Mouse (Mus musculus) kidney, adult 10 weeks (tissue): ENCODE measurements around the gene Rpl13a. TPM values are rescaled to one million over a fixed set of nuclear protein-coding genes. Genes with fewer than 3 reads are reported as not detected.

ENCODE experiments used
- polyA plus RNA-seq: library from polyadenylated mRNA; stranded (reverse); fragments of 350-450 nt; fragmentation: Illumina TruSeq; extraction: RNeasy Lipid Tissue Mini Kit (QIAGEN cat#74804); gene quantifications from one replicate; pipeline ENCODE4 v1.2.3, GENCODE M21; 2014; ENCODE audit warnings: low read depth, low replicate concordance

Gene Rpl13a
- polyA plus RNA-seq: 320 TPM

DNA sequence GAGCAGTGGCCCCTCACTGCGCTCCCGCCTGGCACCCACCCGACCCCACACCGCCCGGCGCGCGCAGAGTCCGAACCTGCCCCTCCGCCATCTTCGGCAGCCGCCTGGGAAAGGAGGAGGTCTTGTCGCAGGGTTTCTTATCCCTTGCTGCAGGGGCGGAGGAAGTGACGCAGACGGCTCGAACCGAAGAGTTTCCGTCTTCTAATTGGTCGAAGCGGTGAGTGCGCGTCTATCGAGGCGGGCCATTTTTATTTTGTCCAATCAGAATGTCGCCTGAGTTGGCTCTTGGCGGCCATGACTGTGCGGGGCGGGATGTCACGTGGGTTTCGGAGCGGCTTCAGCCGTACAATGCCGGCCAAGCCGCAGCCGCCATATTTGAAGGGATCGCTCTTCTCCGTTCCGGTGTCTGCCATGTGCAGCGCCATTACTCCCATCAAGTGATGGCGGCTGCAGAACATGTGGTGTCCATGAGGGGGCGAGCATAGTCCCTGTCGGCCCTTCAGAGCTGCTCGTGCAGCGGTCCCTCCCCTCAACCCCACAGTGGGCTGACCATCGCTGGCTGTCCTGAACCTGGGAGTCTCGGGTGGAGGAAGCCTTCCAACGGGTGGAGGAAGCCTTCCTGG, at the start of gene Rpl13a:
Gene Rpl13a, minus strand, starts transcription at position 138 of the 623 bp plus-strand sequence.

DNA sequence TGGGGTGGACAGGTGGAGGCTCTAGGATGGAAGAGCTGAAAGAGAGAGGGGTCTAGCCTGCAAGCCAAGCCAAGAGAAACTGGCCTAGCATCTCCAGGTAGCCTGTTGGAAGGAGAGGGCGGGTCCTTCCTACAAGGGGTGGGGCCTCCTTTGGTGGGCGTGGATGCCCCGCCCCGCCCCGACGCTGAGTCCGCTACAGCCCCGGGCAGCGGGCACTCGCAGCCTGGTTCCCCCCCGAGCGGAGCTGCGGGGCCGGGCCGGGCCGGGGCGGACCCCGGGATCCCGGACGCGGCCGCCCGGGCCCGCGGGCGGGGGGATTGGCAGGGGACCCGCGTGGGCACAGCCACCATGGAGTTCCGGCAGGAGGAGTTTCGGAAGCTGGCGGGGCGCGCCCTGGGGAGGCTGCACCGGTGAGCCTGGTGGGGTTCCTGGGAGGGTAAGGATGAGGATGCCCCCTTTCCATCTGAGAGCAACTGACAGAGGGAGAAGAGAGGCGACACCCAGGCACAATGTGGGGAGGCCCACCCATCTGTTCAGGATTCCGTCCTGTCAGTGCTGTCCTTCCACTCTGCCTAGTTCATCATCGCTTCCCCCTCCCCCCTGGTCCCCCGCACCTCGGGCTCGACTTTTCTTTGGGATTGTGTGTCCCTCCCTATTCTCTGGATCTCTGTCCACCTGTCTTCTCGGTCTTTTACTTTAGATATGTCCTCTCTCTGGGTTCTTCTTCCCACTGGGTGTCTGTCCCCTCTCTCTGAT, 35.4 kb upstream of the Rpl13a start, which contains the start of gene Slc17a7:
Gene Slc17a7, plus strand, starts transcription at position 215 of the 756 bp plus-strand sequence.

DNA sequence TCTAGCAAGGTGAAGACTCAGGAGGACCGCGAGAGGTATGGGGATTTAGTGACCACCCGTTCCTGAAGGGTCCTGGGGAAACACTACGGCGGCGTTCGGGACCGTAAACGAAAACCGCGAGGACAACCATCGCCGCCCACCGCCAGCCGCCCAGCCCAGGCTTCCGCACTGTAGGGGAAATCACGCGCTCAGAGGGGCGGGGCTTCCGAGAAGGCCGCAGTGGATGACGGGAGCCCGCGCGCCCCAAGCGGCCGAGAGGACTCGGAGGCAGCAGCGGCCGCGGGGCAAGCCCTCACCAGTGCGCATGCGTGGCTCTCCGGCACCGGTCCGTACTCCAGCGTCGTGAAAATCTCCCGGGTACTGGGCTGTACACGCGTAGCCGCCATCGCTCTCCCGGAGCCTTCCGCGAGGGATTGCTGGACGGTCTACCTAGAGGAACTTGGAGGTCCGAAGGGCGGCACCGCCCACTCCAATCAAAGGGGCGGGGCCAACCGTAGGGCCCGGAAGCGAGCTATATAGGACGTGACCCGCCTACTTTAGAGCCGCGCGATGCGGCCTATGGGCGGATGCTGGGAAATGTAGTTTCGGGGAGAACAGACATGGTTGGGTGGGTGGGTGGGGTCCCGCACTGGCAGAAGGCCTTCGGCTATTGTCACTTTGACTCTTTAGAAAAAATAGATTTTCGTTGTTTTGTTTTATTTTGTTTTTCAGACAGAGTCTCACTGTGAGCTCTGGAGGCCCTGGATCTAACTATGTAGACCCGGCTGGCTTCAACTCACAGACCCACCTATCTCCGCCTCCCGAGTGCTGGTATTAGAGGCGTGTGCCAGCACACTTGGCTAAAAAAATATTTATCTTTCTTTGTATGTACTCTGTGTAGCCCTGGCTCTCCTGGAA, 25.8 kb upstream of the Rpl13a start, which contains the start of the genes Pih1d1 and Aldh16a1:
Gene Pih1d1, plus strand, starts transcription at position 208 of the 897 bp plus-strand sequence.
Gene Aldh16a1, minus strand, starts transcription at position 489 of the 897 bp plus-strand sequence.

DNA sequence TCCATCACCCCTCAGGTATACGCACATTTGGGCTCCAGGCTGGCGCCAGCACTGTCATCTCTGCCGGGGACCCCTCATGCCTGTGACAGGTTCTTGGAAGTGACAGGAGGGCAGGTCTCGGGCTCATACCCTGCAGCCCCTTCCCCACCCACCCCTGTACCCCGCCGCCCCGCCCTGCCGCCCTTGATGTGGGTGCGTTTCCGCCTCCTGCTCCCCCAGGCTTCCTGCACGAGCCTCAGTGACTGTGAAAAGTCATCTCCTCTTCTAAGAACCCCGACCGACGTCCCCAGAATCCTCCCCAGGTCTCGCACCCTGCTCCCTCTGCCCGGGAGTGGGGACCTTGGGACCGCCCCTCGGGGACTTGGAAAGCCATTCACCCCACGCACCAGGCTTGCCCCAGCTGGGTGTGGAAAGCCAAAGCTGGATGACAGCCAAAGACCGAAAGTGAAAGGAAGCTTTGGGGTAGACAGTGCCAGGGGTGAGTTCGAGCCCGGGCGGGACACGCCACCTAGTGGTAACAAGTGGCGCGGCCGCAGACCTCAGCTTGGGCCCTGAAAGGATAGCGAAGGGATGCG, 7.5 kb upstream of the Rpl13a start, which contains the start of the genes Gm45713 and Flt3l:
Gene Gm45713, minus strand, starts transcription at position 239 of the 575 bp plus-strand sequence.
Gene Flt3l, minus strand, starts transcription at position 440 of the 575 bp plus-strand sequence.

DNA sequence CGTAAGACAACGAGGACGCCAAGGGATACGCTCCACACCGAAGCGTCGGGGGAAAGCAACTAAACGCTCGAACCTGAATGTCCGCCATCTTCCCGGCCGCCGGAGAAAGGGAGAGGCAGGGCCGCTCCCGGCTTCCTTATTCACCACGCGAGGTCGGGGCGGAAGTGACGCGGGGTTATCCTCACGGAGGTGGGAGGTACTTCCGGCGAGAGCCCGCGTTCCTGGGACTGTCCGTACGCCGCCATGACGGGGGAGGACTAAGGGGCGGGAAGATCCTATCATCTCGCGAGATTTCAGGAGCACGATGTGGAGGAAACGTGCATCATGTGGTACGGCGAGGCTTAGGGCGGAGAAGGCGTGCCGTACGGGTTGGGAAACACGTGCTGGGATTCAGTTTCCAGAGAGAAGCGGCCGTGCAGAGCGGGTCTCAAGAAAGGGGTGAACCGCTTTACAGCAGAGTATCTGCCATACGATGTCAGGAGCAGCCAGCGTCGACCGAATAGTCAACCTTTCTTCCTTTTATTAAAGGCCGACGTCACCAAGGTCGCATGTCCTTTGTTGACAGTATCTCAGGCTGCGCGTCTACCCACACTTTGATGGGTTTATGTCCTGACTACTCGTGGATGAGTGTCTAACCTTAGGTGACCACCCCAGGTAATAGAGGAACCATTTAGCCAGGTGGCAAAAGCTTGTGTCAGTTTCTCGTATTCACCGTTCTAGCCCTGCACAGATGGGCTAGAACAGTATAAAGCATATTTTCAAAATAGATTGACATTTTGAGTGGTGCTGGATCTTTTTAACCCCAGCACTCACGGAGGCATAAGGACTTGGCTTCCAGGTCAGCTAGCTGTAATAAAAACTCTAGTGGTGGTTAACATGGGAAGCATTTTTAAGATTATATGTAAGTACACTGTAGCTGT, 4.1 kb downstream of the Rpl13a start, which contains the start of gene Rps11:
Gene Rps11, minus strand, starts transcription at position 216 of the 920 bp plus-strand sequence.

DNA sequence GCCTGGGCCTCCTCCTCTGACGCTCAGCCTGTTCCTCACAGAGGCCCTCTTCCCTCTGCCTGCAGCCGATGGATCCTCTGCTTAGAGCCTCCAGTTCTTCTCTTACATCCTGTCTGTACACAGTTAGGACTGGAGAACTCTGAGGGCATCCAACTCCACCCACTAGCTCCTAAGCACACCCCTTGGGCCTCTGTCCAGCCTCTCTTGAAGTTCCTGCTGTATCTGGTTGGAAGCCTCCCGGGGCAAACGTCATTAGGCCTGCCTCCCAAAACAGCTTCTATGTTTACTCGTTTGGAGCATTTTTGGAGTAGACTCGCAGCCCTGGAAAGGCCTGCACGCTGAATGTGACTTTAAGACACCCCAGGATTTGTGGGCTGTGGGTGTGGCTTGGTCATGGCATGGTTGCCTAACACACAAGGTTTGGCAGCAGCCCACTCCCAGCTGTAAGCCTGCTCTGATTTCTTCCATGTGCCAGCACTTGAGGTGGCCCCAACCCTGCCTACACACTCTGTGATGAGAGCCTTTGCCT, 24.8 kb downstream of the Rpl13a start, which contains the start of gene Fcgrt:
Gene Fcgrt, minus strand, starts transcription at position 200 of the 529 bp plus-strand sequence.

DNA sequence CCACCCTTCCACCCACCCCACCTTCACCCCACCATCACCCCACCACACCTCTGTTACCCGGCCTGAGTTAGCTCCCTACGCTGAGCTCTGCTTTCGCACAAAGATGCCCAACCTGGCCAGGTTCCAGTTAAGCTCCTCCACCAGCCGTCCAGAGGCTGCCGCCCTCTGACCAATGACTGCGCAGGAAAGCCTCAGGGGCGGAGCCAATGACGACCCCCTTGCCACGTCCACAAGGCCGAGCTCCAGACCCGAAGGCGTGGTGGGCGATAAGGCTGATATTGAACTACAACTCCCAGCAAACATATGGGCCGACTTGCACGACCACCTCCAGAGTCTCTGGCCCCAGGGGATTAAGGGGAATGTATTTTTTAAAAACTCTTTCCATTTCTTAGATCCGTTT, 36.5 kb downstream of the Rpl13a start, which contains the start of gene Rcn3:
Gene Rcn3, minus strand, starts transcription at position 174 of the 400 bp plus-strand sequence.

Other genes starting within 250 kb of the Rpl13a start
- gene Med25, start 236.0 kb downstream of the Rpl13a start, polyA plus RNA-seq: 1.4 TPM
- 5.7 TPM for gene Fuz, start 232.7 kb downstream of the Rpl13a start, polyA plus RNA-seq
- gene Ap2a1, start 199.3 kb downstream of the Rpl13a start, polyA plus RNA-seq: 25.2 TPM
- not detected for gene Tsks, start 185.6 kb downstream of the Rpl13a start, polyA plus RNA-seq
- not detected for gene Cpt1c, start 153.9 kb downstream of the Rpl13a start, polyA plus RNA-seq
- gene Prmt1, start 142.2 kb downstream of the Rpl13a start, polyA plus RNA-seq: 5.7 TPM
- 12.8 TPM for gene Irf3, start 131.1 kb downstream of the Rpl13a start, polyA plus RNA-seq
- gene Bcl2l12, start 130.0 kb downstream of the Rpl13a start, polyA plus RNA-seq: not detected
- 2.1 TPM for gene Scaf1, start 112.4 kb downstream of the Rpl13a start, polyA plus RNA-seq
- 2.3 TPM for gene Rras, start 110.8 kb downstream of the Rpl13a start, polyA plus RNA-seq
- 0.12 TPM for gene Prr12, start 75.9 kb downstream of the Rpl13a start, polyA plus RNA-seq
- 4.2 TPM for gene Nosip, start 66.3 kb downstream of the Rpl13a start, polyA plus RNA-seq
- gene Prrg2, start 66.1 kb downstream of the Rpl13a start, polyA plus RNA-seq: 1.7 TPM
- not detected for gene Rcn3, start 36.5 kb downstream of the Rpl13a start, polyA plus RNA-seq
- 17.1 TPM for gene Fcgrt, start 24.9 kb downstream of the Rpl13a start, polyA plus RNA-seq
- 257 TPM for gene Rps11, start 4.3 kb downstream of the Rpl13a start, polyA plus RNA-seq
- gene Gm45713, start 7.5 kb upstream of the Rpl13a start, polyA plus RNA-seq: not detected
- 6.0 TPM for gene Flt3l, start 7.7 kb upstream of the Rpl13a start, polyA plus RNA-seq
- not detected for gene Pih1d1, start 25.5 kb upstream of the Rpl13a start, polyA plus RNA-seq
- 2.0 TPM for gene Aldh16a1, start 25.8 kb upstream of the Rpl13a start, polyA plus RNA-seq
- not detected for gene Slc17a7, start 35.2 kb upstream of the Rpl13a start, polyA plus RNA-seq
- not detected for gene Gfy, start 50.8 kb upstream of the Rpl13a start, polyA plus RNA-seq
- not detected for gene Pth2, start 52.2 kb upstream of the Rpl13a start, polyA plus RNA-seq
- gene Ccdc155, start 76.1 kb upstream of the Rpl13a start, polyA plus RNA-seq: not detected
- not detected for gene Dkkl1, start 83.4 kb upstream of the Rpl13a start, polyA plus RNA-seq
- gene Tead2, start 87.0 kb upstream of the Rpl13a start, polyA plus RNA-seq: 0.44 TPM
- gene Cd37, start 110.4 kb upstream of the Rpl13a start, polyA plus RNA-seq: not detected
- not detected for gene Slc6a16, start 112.3 kb upstream of the Rpl13a start, polyA plus RNA-seq
- gene Slc6a21, start 148.8 kb upstream of the Rpl13a start, polyA plus RNA-seq: not detected
- 0.24 TPM for gene Trpm4, start 205.0 kb upstream of the Rpl13a start, polyA plus RNA-seq
- gene Hrc, start 206.5 kb upstream of the Rpl13a start, polyA plus RNA-seq: not detected
- not detected for gene Ppfia3, start 238.3 kb upstream of the Rpl13a start, polyA plus RNA-seq
- not detected for gene Lin7b, start 241.8 kb upstream of the Rpl13a start, polyA plus RNA-seq